Mouse (Mus musculus): Measurements from ENCODE around the gene Ppp1r15b.

Gene Ppp1r15b

DNA sequence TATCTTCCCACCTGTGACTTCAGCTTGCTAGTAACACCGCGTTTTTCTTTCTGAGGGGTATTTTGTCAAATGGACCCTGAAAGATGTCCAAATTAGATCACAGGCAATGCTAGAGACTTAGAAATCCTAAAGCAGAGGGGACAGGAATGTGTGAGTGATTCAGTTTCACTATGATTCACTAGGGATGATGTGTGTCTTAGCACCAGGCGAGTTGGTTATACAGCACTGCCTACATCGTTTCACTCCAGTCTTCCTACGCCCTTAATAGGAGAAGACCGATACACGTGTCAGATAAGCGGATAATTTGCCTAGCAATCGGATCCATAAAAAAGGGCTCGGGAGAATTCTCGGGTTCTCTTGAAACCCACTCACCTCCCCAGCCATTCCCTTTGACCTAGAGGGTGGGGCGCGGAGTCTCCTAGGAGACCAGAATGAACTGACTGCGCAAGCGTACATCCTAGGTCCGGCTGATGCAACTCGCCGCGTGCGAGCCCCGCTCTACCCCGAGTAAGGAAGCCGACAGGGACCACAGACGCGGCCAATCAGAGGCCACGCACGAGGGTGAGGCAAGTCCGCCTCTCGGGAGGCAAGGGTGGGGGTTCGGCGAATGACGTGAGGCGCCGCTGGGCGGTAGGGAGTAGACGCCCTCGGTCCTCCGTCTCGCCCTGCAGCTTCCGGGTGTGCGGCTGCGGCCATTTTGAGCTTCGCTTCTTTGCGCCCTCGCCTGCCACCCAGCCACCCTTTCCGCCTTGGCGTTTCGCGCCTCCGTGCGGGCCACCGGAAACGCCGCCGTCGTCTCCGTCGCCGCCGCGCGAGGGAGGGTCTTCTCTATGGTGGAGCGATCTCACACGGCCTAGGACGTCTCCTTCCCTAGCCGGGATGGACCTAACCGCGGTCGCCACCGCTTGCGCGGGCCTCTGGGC is at the start of gene Ppp1r15b:
Gene Ppp1r15b, plus strand, starts transcription at position 506 of the 923 bp plus-strand sequence.
- peak; percentile 99 for DNase-seq (ENCODE audit: low spot score)

DNA sequence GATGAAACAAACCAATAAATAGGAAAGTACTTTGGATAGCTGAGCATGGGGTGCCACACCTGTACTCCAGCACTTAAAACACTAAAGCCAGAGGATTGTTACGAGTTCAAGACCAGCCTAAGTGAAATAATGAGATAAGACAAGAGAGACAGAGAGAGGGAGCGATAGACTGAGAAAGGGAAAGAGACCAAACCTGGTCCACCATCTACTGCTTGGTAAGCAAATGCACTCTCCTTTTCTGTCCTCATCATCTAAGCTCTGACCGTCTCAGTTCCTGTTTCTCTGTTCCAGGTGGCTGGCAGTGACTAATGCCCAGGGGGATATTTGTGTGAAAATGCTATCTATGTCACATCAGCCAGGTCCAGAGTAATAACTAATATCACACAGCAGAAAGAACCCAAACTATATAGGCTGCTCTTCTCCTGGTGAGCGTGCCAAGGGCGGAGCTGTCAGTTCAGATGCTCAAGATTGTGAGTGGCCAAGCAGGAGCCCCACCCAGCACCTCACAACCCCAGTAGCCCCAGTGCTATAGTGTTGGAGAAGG is 47.9 kb upstream of the Ppp1r15b start:
- no peak for DNase-seq (ENCODE audit: low spot score)

DNA sequence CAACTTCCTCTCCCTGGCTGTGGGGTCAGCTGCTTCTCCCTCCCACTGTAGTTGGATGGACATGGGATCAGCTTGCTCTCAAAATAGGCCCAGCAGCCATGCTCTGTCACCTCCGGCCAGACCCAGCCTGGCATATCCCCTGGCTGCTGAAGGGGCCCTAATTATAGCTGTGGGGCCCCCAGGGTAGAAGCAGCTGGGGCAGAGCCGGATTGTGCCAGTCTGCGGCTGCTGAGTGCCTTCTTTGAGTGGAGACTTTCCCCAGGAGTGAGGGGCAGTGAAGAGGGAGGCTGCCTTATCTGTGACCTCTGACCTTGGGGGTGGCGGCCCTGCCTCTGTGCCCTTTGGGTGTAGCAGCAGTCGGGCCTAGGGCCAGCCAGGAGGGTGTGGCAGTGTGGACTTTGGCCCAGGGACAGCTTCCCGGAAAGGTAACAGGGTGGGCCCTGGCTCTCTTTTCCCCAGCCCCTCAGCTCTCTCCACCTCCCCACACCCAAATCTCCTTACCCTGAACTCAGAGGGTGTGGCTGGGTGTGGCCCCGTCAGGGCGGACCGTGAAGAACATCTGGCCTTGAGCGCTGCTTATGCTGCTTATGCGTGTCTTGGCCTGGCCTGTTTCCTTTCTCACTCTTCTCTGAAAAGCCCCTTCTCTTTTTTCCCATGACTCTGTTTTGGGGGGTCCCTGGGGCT is 46.9 kb upstream of the Ppp1r15b start:
- DNase-seq (ENCODE audit: low spot score), result no peak

DNA sequence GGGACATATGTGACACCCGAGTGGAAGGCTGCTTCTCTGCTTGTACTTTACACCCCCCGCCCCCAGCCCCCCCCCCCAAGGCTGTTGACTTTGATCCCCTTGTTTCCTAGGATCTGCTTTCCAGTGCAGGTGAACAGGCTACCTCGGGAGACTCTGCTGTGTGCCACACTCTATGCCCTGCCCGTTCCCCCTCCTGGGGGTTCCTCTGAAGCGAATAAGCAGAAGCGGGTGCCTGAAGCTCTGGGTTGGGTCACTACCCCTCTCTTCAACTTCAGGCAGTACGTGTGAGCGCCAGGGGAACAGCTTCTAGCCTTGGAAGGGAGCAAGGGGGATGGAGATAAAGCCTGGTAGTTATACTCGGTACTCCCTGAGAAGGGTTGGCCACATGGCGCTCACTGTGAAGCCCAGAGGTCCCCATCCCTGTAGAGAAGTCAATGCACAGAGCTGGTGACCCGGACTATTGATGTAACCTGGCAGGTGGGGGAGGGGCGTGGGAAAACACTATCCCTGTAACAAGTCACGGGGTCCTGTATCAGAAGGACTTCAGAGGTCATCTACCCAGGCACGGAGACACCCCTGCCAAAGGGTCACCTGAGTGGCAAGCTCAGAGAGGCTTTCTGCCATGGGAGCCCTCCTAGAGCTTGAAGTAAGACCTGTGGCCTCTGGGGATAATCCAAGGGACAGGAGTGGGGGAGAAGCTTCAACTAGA is 46.1 kb upstream of the Ppp1r15b start:
- DNase-seq (ENCODE audit: low spot score), result no peak

DNA sequence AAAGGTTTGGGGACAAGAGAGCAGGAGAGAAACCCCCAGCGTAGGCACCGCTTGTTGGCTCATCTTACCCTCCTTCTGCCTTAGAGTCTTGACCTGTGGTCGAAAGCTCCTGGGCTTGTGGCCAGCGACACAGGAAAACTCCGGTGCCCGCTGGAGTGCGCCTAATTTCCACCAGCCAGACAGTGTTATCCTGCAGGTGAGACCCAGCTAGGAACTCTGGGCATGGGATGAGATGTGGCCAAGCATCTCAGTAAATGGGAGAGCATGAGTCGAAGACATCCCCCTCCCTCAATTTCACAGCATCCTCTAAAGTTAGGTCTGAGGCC is 45.6 kb upstream of the Ppp1r15b start:
- DNase-seq (ENCODE audit: low spot score), result no peak

DNA sequence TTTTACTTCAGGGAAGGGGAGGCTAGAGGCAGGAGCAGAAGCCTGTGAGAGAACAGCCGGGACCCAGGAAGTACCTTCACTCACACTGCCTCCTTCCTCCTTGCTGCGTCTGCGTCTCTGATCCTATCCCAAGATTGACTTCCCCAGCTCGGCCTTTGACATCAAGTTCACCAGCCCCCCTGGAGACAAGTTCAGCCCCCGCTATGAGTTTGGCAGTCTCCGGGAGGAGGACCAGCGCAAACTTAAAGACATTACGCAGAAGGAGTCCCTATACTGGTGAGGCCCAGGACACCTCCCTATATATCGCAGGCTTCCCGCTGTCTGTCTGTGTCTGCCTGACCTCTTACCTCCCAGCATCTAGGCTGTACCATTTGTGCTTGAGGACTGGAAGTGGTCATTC is 44.1 kb upstream of the Ppp1r15b start:
- DNase-seq (ENCODE audit: low spot score), result no peak

DNA sequence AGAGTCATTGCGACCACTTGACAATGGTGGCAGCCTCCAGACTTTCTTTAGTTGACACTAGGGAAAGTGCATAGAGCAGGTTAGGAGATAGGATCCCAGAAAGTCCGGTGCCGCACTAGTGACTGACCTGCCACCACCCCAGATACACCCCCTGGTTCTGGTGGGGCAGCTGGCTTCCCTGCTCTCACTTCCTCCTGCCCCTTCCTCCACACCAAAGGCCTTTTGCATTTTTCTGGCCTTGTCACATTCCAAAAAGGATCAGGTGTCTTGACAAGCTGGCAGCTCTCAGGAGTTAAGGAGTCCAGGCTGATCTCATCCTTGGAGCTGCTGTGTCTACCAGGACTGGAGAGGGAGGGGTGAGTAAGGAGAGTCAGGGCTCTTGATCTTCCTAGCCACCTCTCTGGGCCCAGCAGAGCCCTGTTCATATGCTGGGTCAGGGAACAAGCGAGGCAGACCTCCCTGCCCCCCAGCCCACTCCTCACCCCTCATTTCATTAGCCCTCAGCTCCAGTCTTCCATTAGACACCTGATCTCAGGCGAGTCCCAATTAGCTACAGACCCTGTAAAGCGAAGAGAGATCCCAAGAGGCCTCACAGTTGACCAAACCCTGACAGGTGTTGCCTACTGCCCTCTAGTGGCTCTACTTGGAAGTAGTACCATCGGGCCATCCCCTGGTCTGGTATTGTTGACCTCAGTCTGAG is 43.6 kb upstream of the Ppp1r15b start:
- peak; percentile 91 for DNase-seq (ENCODE audit: low spot score)

DNA sequence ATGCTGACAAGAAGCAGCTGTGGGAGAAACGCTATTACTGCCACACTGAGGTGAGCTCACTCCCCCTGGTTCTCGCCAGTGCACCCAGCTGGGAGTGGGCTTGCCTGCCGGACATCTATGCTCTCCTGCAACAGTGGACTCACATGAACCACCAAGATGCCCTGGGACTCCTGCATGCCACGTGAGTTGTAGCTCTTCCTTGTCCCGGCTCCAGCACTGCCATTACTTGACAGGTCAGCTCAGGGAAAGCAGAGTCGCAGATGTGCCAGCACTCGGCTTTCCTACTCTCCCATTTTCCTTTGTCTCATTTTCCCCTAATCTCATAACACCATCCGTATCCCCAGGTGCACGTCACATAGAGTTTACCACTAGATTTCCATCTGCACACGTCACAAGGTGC is 42.7 kb upstream of the Ppp1r15b start:
- DNase-seq (ENCODE audit: low spot score), result no peak

DNA sequence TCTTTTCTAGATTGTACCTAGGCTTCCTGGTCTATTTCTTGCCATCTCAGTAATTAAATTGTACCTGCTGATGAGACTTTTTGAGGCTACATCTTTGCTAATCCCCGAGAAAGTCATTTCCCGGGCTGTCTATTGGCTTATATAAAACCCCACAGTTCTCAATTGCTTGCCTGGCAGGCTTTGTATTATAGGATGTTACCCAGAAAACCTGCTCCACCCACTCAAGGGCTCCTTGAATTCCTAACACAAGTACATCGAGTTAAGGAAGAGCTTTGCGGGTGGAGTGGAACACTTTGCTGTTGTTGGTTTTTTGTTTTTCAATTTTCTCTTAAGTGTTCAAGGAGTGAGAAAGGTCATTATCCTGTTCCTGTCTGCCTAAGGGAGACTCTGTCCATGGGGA is 41.5 kb upstream of the Ppp1r15b start:
- DNase-seq (ENCODE audit: low spot score), result no peak

DNA sequence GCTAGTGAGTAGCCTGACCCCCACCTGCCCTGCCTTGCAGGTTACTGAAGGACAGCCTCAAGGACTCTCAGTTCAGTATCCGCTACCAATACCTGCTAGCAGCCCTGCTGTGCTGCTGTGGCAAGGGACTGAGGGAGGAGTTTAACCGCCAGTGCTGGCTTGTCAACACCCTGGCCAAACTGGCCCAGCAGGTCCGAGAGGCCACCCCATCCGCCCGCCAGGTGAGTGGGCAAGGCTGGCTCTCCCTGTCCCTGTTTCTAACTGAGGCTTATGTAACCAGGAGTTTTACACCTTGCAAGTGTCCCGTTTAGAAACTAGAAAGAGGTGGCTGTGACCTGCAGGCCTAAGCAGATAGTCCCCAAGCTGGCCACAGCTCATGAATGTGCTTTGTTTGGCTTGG is 40.3 kb upstream of the Ppp1r15b start:
- no peak for DNase-seq (ENCODE audit: low spot score)

DNA sequence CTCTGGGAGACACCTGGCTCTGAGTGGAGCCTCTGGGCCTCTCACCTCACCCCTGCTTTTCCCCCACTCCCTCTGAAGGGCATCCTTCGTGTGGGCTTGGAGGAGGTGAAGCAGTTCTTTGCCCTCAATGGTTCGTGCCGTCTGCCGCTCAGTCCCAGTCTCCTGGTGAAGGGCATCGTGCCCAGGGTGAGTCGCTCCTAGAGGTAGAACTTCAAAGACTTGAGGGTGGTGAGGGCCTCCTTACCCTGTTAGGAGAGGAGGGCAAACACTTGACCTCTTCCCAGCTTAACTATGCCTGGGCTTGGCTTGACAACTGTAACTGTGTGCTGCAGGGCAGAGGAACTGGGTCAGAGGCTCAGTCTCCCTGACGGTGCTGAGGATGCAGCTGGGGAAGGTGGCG is 39.5 kb upstream of the Ppp1r15b start:
- DNase-seq (ENCODE audit: low spot score), result no peak

DNA sequence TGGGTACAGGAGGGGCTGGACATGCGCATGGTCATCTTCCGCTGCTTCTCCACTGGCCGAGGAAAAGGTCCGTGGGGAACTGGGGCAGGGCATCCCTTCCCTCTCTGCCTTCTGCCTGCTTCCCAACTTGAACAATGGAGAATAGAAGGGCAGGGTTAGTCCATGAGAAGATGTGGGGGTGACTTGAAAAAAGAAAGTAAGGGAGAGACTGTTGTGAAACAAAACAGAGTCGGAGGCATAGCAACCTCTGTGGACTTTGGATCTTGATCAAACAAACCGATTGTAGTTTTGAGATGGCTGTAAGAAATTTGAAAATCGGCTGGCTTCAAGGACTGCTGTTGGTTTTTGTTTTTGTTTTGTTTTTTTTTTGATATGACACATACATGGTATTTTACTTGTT is 37.2 kb upstream of the Ppp1r15b start:
- DNase-seq (ENCODE audit: low spot score), result no peak

DNA sequence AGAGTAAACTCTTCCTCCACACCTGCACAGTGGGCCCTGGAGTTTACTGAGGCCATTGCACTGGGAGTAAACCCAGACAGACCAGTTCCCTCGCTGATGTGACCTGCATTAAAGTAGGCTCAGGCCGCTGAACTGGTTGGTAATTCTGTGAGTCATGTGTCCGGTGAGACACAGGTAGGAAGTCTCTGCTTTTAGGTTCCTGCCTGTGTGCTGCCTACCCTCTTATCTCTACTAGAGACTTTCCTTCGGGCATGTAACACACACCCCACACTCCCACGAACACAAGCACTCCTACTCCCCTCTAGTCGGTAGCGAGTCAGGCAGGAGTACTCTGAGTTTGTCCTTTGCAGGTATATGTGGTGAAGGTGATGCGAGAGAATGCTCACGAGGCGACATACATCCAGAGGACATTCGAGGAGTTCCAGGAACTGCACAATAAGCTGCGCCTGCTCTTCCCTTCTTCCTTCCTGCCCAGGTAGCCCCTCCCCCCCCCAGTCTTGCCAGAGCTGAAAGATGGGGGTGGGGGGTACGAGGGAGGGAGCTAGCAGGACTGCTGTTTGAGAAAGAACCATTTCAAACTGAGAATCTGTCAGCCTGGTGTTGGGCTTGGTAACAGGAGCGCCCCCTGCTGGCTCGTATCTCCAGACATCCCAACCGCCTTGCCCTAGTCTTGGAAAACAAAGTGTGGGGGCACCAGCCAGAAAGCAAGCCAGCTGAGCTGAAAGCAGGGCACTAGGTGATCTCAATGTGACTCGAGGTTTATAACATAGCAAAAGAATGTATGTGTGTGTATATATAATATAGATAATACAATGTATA is 29.8 kb upstream of the Ppp1r15b start:
- DNase-seq (ENCODE audit: low spot score), result peak; percentile 87

DNA sequence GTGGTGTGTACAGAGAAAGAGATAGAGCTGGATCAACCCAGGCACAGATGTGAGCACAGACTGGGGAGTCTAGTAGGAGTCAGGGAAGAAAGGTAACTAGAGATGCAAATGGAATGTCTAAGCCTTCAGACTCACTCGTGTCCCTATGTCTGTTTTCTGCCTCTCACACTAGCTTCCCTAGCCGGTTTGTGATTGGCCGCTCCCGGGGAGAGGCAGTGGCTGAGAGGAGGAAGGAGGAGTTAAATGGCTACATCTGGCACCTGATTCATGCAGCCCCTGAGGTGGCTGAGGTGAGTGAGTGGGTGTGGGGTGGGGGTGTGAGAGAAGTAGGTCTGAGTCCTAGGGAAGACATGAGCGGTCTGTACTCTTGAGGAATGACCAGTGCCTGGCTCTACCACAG is 28.8 kb upstream of the Ppp1r15b start:
- DNase-seq (ENCODE audit: low spot score), result no peak

DNA sequence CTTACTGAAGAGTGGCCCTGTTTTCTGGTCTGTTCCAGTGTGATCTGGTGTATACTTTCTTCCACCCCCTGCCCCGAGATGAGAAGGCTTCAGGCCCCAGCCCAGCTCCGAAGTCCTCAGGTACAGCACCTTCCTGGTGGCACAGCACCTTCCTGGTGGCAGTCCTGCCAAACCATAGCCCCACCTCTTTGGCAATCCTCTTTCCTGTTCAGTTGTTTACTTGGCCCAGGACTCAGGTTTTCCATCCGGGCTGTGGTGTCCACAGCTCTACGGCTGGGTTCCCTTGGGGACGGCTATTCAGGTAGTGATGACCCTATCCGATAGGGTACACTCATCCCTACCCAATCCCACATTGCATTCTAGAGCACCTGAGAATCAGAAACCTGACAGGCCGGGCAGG is 27.6 kb upstream of the Ppp1r15b start:
- DNase-seq (ENCODE audit: low spot score), result no peak

DNA sequence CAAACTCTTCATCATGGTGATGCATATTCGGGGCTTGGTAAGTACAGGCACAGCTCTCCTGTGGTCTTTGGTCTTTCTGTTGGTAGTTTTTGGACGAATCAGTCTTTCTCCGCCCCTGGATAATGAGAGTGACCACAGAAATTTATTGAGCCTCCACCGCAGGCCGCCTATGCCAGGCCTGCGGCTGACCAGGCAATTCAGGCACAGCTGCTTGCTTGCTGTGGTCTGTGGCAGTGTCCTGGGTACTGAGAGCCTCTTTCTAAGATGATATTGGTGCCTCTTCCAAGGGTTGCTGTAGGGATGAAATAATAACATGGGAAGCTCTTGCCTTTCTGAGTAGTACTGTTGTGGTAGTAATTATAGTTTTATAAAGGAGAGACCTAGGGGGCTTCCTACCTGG is 27.1 kb upstream of the Ppp1r15b start:
- no peak for DNase-seq (ENCODE audit: low spot score)

DNA sequence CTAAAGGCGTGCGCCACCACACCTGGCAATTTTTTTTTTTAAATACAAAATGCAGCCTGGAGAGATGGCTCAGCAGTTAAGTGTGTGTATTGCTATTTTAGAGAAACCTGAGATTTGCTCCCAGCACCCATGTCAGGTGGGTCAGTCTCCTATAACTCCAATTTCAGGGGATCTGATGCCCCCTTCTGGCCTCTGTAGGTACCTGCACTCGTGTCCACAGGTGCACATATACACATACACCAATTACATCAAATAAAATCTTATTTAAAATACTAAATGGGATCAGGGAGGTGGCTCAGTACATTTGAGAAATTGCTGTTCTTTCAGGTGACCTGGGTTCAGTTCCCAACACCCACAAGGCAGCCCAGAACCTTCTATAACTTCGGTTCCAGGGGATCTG is 14.8 kb upstream of the Ppp1r15b start:
- no peak for DNase-seq (ENCODE audit: low spot score)

DNA sequence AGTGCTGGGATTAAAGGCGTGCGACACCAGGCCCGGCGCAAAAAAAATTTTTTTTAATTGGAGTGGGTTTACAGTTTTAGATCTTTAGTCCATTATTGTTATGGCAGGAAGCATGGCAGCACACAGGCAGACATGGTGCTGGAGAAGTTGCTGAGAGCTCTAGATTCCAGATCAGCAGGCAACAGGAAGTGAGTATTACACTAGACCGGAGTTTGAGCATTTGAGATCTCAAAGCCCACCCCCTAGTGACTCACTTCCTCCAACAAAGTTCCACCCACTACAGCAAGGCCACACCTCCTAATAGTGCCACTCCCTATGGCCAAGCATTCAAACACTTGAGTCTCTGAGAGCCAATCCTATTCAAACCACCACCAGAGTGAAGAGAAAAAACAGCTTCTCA is 12.8 kb upstream of the Ppp1r15b start:
- DNase-seq (ENCODE audit: low spot score), result no peak

DNA sequence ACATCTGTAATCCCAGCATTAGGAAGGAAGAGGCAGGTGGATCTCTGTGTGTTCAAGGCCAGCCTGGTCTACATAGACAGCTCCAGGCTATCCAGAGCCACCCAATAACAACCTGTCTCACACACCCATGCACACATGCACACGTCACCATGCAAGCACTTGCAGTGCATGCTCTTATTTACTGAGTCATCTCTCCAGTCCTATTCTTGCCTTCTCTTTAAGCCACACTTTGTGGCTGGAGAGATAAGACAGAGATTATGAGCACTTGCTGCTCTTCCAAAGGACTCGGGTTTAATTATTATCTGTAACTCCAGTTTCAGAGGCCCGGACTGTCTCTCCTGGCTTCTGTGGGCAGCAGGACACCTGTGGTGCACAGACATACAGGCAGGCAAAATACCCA is 12.1 kb upstream of the Ppp1r15b start:
- DNase-seq (ENCODE audit: low spot score), result no peak

DNA sequence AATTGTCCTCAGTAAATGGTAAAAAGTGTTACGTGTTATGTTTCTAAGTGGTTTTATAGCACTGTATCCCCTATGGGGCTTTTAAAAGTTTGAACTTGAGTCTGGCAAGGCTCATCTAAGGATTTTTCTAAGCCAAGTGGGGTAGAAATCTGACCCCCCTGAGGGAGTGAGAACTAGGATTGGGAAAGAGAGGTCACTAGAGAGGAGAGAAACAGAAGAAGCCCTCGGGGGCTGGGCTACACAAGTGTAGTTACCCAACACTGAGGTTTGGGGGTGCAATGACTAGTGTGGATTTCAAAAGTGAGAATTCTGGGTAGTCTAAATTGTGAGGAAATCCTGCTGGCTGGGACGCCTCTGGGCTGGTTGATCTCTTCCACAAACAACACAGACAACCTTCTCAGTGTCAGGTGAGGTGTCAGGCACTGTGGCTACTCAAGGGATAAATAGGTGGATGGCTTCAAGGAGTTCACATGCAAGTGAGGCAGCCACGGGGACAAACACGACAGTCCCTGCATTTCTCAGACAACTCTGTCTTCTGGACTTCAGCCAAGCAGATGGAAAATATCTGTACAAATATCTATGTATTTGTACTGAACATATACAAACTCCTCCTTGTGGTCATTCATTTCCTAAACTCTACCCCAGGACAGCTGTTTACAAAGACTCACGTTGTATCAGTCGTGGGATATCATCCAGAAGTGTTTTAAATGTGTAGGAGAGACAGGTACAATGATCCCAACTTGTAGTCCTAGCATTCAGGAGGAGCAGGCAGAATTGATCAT is 10.8 kb upstream of the Ppp1r15b start:
- no peak for DNase-seq (ENCODE audit: low spot score)

All from embryo, embryonic 10 days (tissue).